Comparison of ENCODE assay signal across 23 mouse cellular contexts in genomic region chr9:36805256-36805975, GRCm38 (mm10). TPM values are rescaled to one million over a fixed set of nuclear protein-coding genes. Genes with fewer than 3 reads are reported as not detected.
DNase-seq lines count a peak whose midpoint lies in the region; ATAC-seq and TF ChIP-seq lines count a peak whose summit lies in the region.
"Had no signal": no experiment of that assay in that cellular context is flagged by ENCODE, and none has a peak within 500 bp of the region (broad histone marks: within the 10 kb centered on the region; RNA-seq: fewer than 3 reads in every experiment).

No protein-coding gene starts in this region.

- H3K4me3 ChIP-seq in liver, postnatal 0 days (ENCODE audit: low read depth, low read length) = no peak overlapping the region
- no peak overlapping the region for H3K4me3 ChIP-seq in liver, embryonic 12.5 days
- no peak overlapping the region for H3K4me3 ChIP-seq in limb, embryonic 10.5 days
- H3K4me3 ChIP-seq in hindbrain, embryonic 11.5 days (ENCODE audit: low read depth, low read length) = no peak overlapping the region
- H3K4me3 ChIP-seq: erythroblast, embryonic 14.5 days; hindbrain, embryonic 10.5 days; limb, embryonic 12.5 days had no signal

- H3K4me2 ChIP-seq in liver, postnatal 0 days (ENCODE audit: low read depth, low read length) = no peak overlapping the region
- no peak overlapping the region for H3K4me2 ChIP-seq in liver, embryonic 12.5 days
- no peak overlapping the region for H3K4me2 ChIP-seq in hindbrain, embryonic 11.5 days (replicated peaks; ENCODE audit: low read depth, low read length)
- H3K4me2 ChIP-seq: limb, embryonic 12.5 days; lung, embryonic 14.5 days; midbrain, embryonic 11.5 days had no signal

- peaks cover 6% of the 10 kb centered on the region; the same call in 1 of the 2 replicates for H3K4me1 ChIP-seq in liver, postnatal 0 days (ENCODE audit: insufficient read depth)
- no peaks in the 10 kb centered on the region for H3K4me1 ChIP-seq in liver, embryonic 12.5 days
- H3K4me1 ChIP-seq in limb, embryonic 10.5 days = peaks cover 11% of the 10 kb centered on the region
- no peaks in the 10 kb centered on the region for H3K4me1 ChIP-seq in hindbrain, embryonic 11.5 days (replicated peaks; ENCODE audit: control insufficient read depth, insufficient read depth, low read length)

- no peaks in the 10 kb centered on the region for H3K27me3 ChIP-seq in liver, postnatal 0 days (ENCODE audit: insufficient read depth, low read length)
- no peaks in the 10 kb centered on the region for H3K27me3 ChIP-seq in liver, embryonic 12.5 days (replicated peaks)
- no peaks in the 10 kb centered on the region for H3K27me3 ChIP-seq in limb, embryonic 10.5 days (ENCODE audit: low read depth, poor library complexity, severe bottlenecking)
- H3K27me3 ChIP-seq in hindbrain, embryonic 11.5 days (ENCODE audit: control insufficient read depth, insufficient read depth, low read length) = no peaks in the 10 kb centered on the region
- H3K27me3 ChIP-seq: limb, embryonic 12.5 days had no signal

- 0 out of 2 replicates have a peak, but pooled peaks have one; percentile 14 for ATAC-seq in liver, postnatal 0 days
- no peak for ATAC-seq in liver, embryonic 12.5 days
- ATAC-seq in hindbrain, embryonic 11.5 days (ENCODE audit: low FRiP score) = no peak
- ATAC-seq: forebrain, embryonic 16.5 days; hindbrain, embryonic 16.5 days; midbrain, embryonic 16.5 days had no signal

- TF ChIP-seq CTCF in liver, postnatal 0 days (IDR thresholded peaks at IDR 0.05; ENCODE audit: low read depth) = no peak

- no peak for TF ChIP-seq EP300 in liver, postnatal 0 days (IDR thresholded peaks at IDR 0.05; ENCODE audit: low read depth)

- WGBS in liver, postnatal 0 days (ENCODE audit: insufficient replicate concordance) = 88% methylated on average over 3 of the region's 3 CpGs
- 79% methylated on average over 3 of the region's 3 CpGs for WGBS in liver, embryonic 12.5 days (ENCODE audit: insufficient replicate concordance)
- 72% methylated on average over 3 of the region's 3 CpGs for WGBS in limb, embryonic 10.5 days
- 86% methylated on average over 3 of the region's 3 CpGs for WGBS in hindbrain, embryonic 11.5 days

- no peak overlapping the region for H3K9ac ChIP-seq in liver, postnatal 0 days (replicated peaks)
- H3K9ac ChIP-seq in liver, embryonic 12.5 days = no peak overlapping the region
- H3K9ac ChIP-seq in hindbrain, embryonic 11.5 days (ENCODE audit: low read depth, low read length) = no peak overlapping the region
- H3K9ac ChIP-seq: limb, embryonic 12.5 days; liver, embryonic 14.5 days; lung, embryonic 14.5 days had no signal

- DNase-seq in kidney, adult 11 months = peak; percentile 6
- DNase-seq in kidney, postnatal 10 days = no peak
- DNase-seq in liver, postnatal 0 days = peak; percentile 19
- DNase-seq in limb, embryonic 10.5 days (ENCODE audit: low spot score) = no peak
- no peak for DNase-seq in right cerebral cortex, postnatal 25 days
- DNase-seq in hindbrain, embryonic 11.5 days (ENCODE audit: low spot score) = no peak
- DNase-seq: adrenal gland, postnatal 25 days; cerebellum, adult 11-12 months; cerebellum, adult 9-11 months; heart, postnatal 14 days; layer of hippocampus, postnatal 36 days; lung, embryonic 14.5 days; spleen, adult 18-20 months; thymus, postnatal 25 days had no signal

- H3K27ac ChIP-seq in liver, postnatal 0 days (ENCODE audit: low read depth) = no peak overlapping the region
- H3K27ac ChIP-seq in liver, embryonic 12.5 days = no peak overlapping the region
- H3K27ac ChIP-seq in limb, embryonic 10.5 days = peak overlapping the region; percentile 40
- no peak overlapping the region for H3K27ac ChIP-seq in hindbrain, embryonic 11.5 days (ENCODE audit: low read depth, low read length)
- H3K27ac ChIP-seq: hindbrain, embryonic 10.5 days; limb, embryonic 12.5 days; liver, embryonic 14.5 days had no signal

- no peaks in the 10 kb centered on the region for H3K9me3 ChIP-seq in liver, postnatal 0 days (ENCODE audit: low read length)
- H3K9me3 ChIP-seq in liver, embryonic 12.5 days (replicated peaks) = no peaks in the 10 kb centered on the region
- H3K9me3 ChIP-seq in limb, embryonic 10.5 days (replicated peaks) = no peaks in the 10 kb centered on the region
- no peaks in the 10 kb centered on the region for H3K9me3 ChIP-seq in hindbrain, embryonic 11.5 days (ENCODE audit: control insufficient read depth, low read length)
- H3K9me3 ChIP-seq: hindbrain, embryonic 10.5 days; limb, embryonic 12.5 days had no signal

- no peaks in the 10 kb centered on the region for H3K36me3 ChIP-seq in liver, postnatal 0 days (replicated peaks; ENCODE audit: insufficient read depth, low read length)
- no peaks in the 10 kb centered on the region for H3K36me3 ChIP-seq in liver, embryonic 12.5 days
- no peaks in the 10 kb centered on the region for H3K36me3 ChIP-seq in limb, embryonic 10.5 days
- no peaks in the 10 kb centered on the region for H3K36me3 ChIP-seq in hindbrain, embryonic 11.5 days (ENCODE audit: control insufficient read depth, insufficient read depth, low read length)
- H3K36me3 ChIP-seq: hindbrain, embryonic 10.5 days; limb, embryonic 12.5 days had no signal

RNA-seq across cellular contexts. Expression of gene Ei24, which starts 8.2 kb away (rescaled TPM):
- 61.6 and 62.5 TPM in 2 replicates for polyA plus RNA-seq in liver, postnatal 0 days (2015; fragmentation: Nextera tagmentation; extraction: Ambion mirVana)
- polyA plus RNA-seq in liver, embryonic 12.5 days (2016; fragmentation: Nextera tagmentation; extraction: Ambion mirVana) = 41.9 and 42.7 TPM in 2 replicates
- 84.3 and 91.1 TPM in 2 replicates for polyA plus RNA-seq in limb, embryonic 10.5 days (2016; fragmentation: Nextera tagmentation; extraction: Ambion mirVana)
- 61.7 and 68.7 TPM in 2 replicates for polyA plus RNA-seq in hindbrain, embryonic 11.5 days (2014; fragmentation: Nextera tagmentation; extraction: Ambion mirVana)

RNA-seq across cellular contexts. Expression of gene Fez1, which starts 16.2 kb away (rescaled TPM):
- 0.15 and 0.50 TPM in 2 replicates for polyA plus RNA-seq in liver, postnatal 0 days (2015; fragmentation: Nextera tagmentation; extraction: Ambion mirVana)
- polyA plus RNA-seq in liver, embryonic 12.5 days (2016; fragmentation: Nextera tagmentation; extraction: Ambion mirVana) = 0.82 and 0.99 TPM in 2 replicates
- polyA plus RNA-seq in limb, embryonic 10.5 days (2016; fragmentation: Nextera tagmentation; extraction: Ambion mirVana) = 10.0 and 10.1 TPM in 2 replicates
- 343 and 384 TPM in 2 replicates for polyA plus RNA-seq in hindbrain, embryonic 11.5 days (2014; fragmentation: Nextera tagmentation; extraction: Ambion mirVana)
- polyA plus RNA-seq: erythroblast, embryonic 14.5 days had no signal

RNA-seq across cellular contexts. Expression of gene Stt3a, which starts 37.9 kb away (rescaled TPM):
- 99.9 and 113 TPM in 2 replicates for polyA plus RNA-seq in liver, postnatal 0 days (2015; fragmentation: Nextera tagmentation; extraction: Ambion mirVana)
- polyA plus RNA-seq in liver, embryonic 12.5 days (2016; fragmentation: Nextera tagmentation; extraction: Ambion mirVana) = 218 and 227 TPM in 2 replicates
- 169 and 198 TPM in 2 replicates for polyA plus RNA-seq in limb, embryonic 10.5 days (2016; fragmentation: Nextera tagmentation; extraction: Ambion mirVana)
- 140 and 166 TPM in 2 replicates for polyA plus RNA-seq in hindbrain, embryonic 11.5 days (2014; fragmentation: Nextera tagmentation; extraction: Ambion mirVana)

Comparison
In these comparisons a context has a peak if more than half of its experiments do, and no peak if none do; other contexts are left out.
1. DNase-seq: peak in kidney, adult 11 months (single experiment) and liver, postnatal 0 days (single experiment); none in kidney, postnatal 10 days (single experiment), limb, embryonic 10.5 days (single experiment), right cerebral cortex, postnatal 25 days (single experiment) and hindbrain, embryonic 11.5 days (single experiment).
2. RNA of gene Fez1, which starts 16.2 kb away (polyA plus RNA-seq): 343 to 384 TPM in hindbrain, embryonic 11.5 days; 10.0 to 10.1 TPM in limb, embryonic 10.5 days, 0.82 to 0.99 TPM in liver, embryonic 12.5 days and 0.15 to 0.50 TPM in liver, postnatal 0 days; every median in the first group is over 10 times any median in the second.